Mouse (Mus musculus): Measurements from ENCODE around the gene Gsta2. TPM values are rescaled to one million over a fixed set of nuclear protein-coding genes. Genes with fewer than 3 reads are reported as not detected.
A peak's percentile ranks its signal among the peaks of the same experiment; 100 is the strongest.
"Not testable (repeated sequence)": the region's sequence is repeated elsewhere in the genome, so short reads cannot be mapped to it uniquely, and the experiment has no call there.

Gsta2 gene
- total RNA-seq, 1 experiment from 2014 or later, result not detected

- 0 out of 2 replicates have a peak, but pooled peaks have one; percentile 66 for ATAC-seq (replicated peaks; ENCODE audit: insufficient number of reproducible peaks, low FRiP score, low TSS enrichment, poor library complexity, severe bottlenecking)
These were observed 15.3 kb downstream of the Gsta2 start for GRCm38 (mm10) chr9:78340324-78340723.

- not testable (repeated sequence) for ATAC-seq (replicated peaks; ENCODE audit: insufficient number of reproducible peaks, low FRiP score, low TSS enrichment, poor library complexity, severe bottlenecking)
These were observed 18.5 kb downstream of the Gsta2 start for GRCm38 (mm10) chr9:78337050-78337449.

- ATAC-seq (replicated peaks; ENCODE audit: insufficient number of reproducible peaks, low FRiP score, low TSS enrichment, poor library complexity, severe bottlenecking), result not testable (repeated sequence)
These were observed 28.3 kb downstream of the Gsta2 start, which contains the start of gene Omt2b for GRCm38 (mm10) chr9:78327289-78327688. Gene Omt2b (plus strand): TSS chr9:78327589.

- ATAC-seq (replicated peaks; ENCODE audit: insufficient number of reproducible peaks, low FRiP score, low TSS enrichment, poor library complexity, severe bottlenecking), result no peak
These were observed 36.1 kb downstream of the Gsta2 start for GRCm38 (mm10) chr9:78319499-78319898.

- ATAC-seq (replicated peaks; ENCODE audit: insufficient number of reproducible peaks, low FRiP score, low TSS enrichment, poor library complexity, severe bottlenecking), result no peak
These were observed 40.9 kb downstream of the Gsta2 start, which contains the start of gene Omt2a for GRCm38 (mm10) chr9:78314696-78315095. Gene Omt2a (minus strand): TSS chr9:78314796.

- not testable (repeated sequence) for ATAC-seq (replicated peaks; ENCODE audit: insufficient number of reproducible peaks, low FRiP score, low TSS enrichment, poor library complexity, severe bottlenecking)
These were observed 47.5 kb downstream of the Gsta2 start for GRCm38 (mm10) chr9:78308122-78308521.

DNA sequence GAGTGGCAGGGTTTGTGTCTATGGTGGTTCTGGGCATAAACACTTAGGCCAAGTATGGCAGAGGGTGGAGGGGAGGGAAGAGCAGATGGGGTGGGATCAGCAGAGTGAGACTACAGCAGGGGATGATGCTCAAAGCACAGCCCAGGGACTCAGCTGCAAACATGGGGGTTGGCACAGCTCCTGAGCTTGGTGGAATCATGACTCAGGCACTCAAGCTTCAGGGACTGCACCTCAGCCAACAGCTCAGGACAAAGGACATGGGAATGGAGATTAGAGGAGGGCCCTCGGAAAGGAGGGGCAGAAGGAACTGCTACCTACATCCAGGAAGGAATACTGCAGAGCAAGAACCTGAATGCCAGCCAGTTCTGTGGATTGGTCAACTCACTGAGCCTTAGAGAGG lies 56.4 kb downstream of the Gsta2 start:
- ATAC-seq (replicated peaks; ENCODE audit: insufficient number of reproducible peaks, low FRiP score, low TSS enrichment, poor library complexity, severe bottlenecking), result not testable (repeated sequence)

DNA sequence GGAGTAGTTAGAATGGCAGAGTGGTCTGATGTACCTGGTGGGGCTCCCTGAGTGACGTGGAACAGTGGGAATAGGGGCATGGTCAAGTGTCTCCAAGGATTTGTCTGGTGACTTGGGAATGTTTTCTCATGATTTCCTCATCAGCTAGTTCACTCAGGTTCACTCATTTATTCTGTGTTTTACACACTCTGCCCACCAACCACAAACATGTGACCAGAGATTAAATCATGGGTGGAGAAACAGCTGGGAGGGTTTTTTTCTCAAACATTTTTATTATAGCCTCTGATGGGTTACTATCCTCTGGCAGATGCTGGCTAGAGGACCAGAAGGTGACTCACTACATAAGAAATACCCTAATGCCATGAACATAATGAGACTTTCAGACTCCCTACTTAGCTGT lies 57.4 kb downstream of the Gsta2 start:
- no peak for ATAC-seq (replicated peaks; ENCODE audit: insufficient number of reproducible peaks, low FRiP score, low TSS enrichment, poor library complexity, severe bottlenecking)

GRCm38 (mm10) chr9:78296089-78296488 lies 59.5 kb downstream of the Gsta2 start:
- not testable (repeated sequence) for ATAC-seq (replicated peaks; ENCODE audit: insufficient number of reproducible peaks, low FRiP score, low TSS enrichment, poor library complexity, severe bottlenecking)

DNA sequence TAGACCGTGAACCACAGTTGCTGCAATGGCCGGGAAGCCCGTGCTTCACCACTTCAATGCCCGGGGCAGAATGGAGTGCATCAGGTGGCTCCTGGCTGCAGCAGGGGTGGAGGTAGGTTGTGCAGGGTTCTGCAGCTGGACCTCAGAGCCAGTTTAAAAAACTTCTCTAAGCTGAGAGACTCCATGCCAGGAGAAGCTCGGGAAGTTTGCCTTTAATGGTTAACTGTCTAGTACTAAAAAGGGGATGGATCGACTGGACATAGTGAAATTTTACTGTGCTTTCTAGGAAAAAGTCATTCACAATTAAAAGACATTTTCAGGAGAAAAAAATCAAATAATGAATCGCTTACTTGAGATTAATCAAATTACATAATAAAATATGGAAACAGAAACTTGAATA lies 60.8 kb downstream of the Gsta2 start:
- ATAC-seq (replicated peaks; ENCODE audit: insufficient number of reproducible peaks, low FRiP score, low TSS enrichment, poor library complexity, severe bottlenecking), result not testable (repeated sequence)

GRCm38 (mm10) chr9:78293683-78294082 lies 61.9 kb downstream of the Gsta2 start:
- ATAC-seq (replicated peaks; ENCODE audit: insufficient number of reproducible peaks, low FRiP score, low TSS enrichment, poor library complexity, severe bottlenecking), result not testable (repeated sequence)

- not testable (repeated sequence) for ATAC-seq (replicated peaks; ENCODE audit: insufficient number of reproducible peaks, low FRiP score, low TSS enrichment, poor library complexity, severe bottlenecking)
These were observed 63.1 kb downstream of the Gsta2 start for GRCm38 (mm10) chr9:78292462-78292861.

GRCm38 (mm10) chr9:78289723-78290122 lies 65.9 kb downstream of the Gsta2 start, which contains the start of gene Gm10639:
Gene Gm10639 (plus strand): TSS chr9:78289923.
- not testable (repeated sequence) for ATAC-seq (replicated peaks; ENCODE audit: insufficient number of reproducible peaks, low FRiP score, low TSS enrichment, poor library complexity, severe bottlenecking)

DNA sequence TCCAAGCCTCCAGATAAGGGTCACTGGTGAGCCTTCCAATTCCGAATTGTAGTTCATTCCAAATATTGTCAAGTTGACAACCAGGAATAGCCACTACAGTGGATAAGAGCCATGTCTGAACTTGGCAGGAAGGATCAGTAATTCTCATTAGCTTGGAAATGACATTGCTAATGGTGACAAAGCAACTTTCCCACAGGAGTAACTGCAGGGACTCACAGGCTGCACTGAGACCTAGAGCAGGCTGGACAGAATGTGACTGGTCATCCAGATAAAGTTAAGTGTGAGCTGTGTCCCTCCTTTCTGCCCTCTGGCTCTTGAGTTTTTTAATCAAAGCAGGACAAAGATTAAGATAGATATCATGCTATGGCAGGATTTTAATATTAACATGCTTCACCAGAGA lies 66.5 kb downstream of the Gsta2 start:
- ATAC-seq (replicated peaks; ENCODE audit: insufficient number of reproducible peaks, low FRiP score, low TSS enrichment, poor library complexity, severe bottlenecking), result not testable (repeated sequence)

GRCm38 (mm10) chr9:78282002-78282711 lies 73.4 kb downstream of the Gsta2 start:
- ATAC-seq (replicated peaks; ENCODE audit: insufficient number of reproducible peaks, low FRiP score, low TSS enrichment, poor library complexity, severe bottlenecking), result not testable (repeated sequence)

Other genes with a start within 250 kb of the Gsta2 start
- gene Fbxo9, start 246.7 kb downstream of the Gsta2 start, total RNA-seq (2017), result 43.6 to 76.3 TPM (median 68.7 TPM) in 3 replicates
- gene Ick, start 246.6 kb downstream of the Gsta2 start, total RNA-seq (2017), result 3.4 to 5.2 TPM (median 3.9 TPM) in 3 replicates
- gene Gsta4, start 173.0 kb downstream of the Gsta2 start, total RNA-seq (2017), result 0.68 TPM in 1 of 3 replicates, not detected in the others
- not detected in 3 replicates for gene Gsta1, start 125.1 kb downstream of the Gsta2 start, total RNA-seq (2017)
- not detected in 3 replicates for gene Gm3776, start 98.7 kb downstream of the Gsta2 start, total RNA-seq (2017)
- gene Gm10639, start 65.9 kb downstream of the Gsta2 start, total RNA-seq (2017), result not detected in 3 replicates
- gene Omt2a, start 41.0 kb downstream of the Gsta2 start, total RNA-seq (2017), result not detected in 3 replicates
- not detected in 3 replicates for gene Omt2b, start 28.2 kb downstream of the Gsta2 start, total RNA-seq (2017)
- not detected in 3 replicates for gene Dppa5a, start 12.4 kb upstream of the Gsta2 start, total RNA-seq (2017)
- gene Ooep, start 22.9 kb upstream of the Gsta2 start, total RNA-seq (2017), result 0.87 TPM in 1 of 3 replicates, not detected in the others
- gene Ddx43, start 40.0 kb upstream of the Gsta2 start, total RNA-seq (2017), result 2.8 to 15.4 TPM (median 3.9 TPM) in 3 replicates
- 5.0 to 10.2 TPM (median 6.5 TPM) in 3 replicates for gene Cgas, start 87.4 kb upstream of the Gsta2 start, total RNA-seq (2017)
- gene Mto1, start 92.4 kb upstream of the Gsta2 start, total RNA-seq (2017), result 29.0 to 42.6 TPM (median 34.6 TPM) in 3 replicates
- not detected in 3 replicates for gene Gm17324, start 93.0 kb upstream of the Gsta2 start, total RNA-seq (2017)
- gene Eef1a1, start 133.4 kb upstream of the Gsta2 start, total RNA-seq (2017), result 6,370 to 7,055 TPM (median 6,774 TPM) in 3 replicates
- 9.0 to 13.2 TPM (median 9.8 TPM) in 3 replicates for gene Slc17a5, start 232.3 kb upstream of the Gsta2 start, total RNA-seq (2017)